ENCODE assay signal across 9 mouse cellular contexts in genomic region chr1:80180128-80180527, GRCm38 (mm10). TPM values are rescaled to one million over a fixed set of nuclear protein-coding genes. Genes with fewer than 3 reads are reported as not detected.
A peak's percentile ranks its signal among the peaks of the same experiment; 100 is the strongest.
DNase-seq lines count a peak whose midpoint lies in the region; ATAC-seq lines count a peak whose summit lies in the region.
"Had no signal": no experiment of that assay in that cellular context is flagged by ENCODE, and none has a peak within 500 bp of the region (broad histone marks: within the 10 kb centered on the region; RNA-seq: fewer than 3 reads in every experiment).

No protein-coding gene starts in this region.

- no peaks in the 10 kb centered on the region for H3K27me3 ChIP-seq in hindbrain, embryonic 10.5 days (ENCODE audit: insufficient read depth, poor library complexity, severe bottlenecking)
- H3K27me3 ChIP-seq in hindbrain, embryonic 12.5 days, result no peaks in the 10 kb centered on the region
- H3K27me3 ChIP-seq: embryonic facial prominence, embryonic 12.5 days had no signal

- H3K4me1 ChIP-seq in hindbrain, embryonic 10.5 days (replicated peaks), result no peaks in the 10 kb centered on the region
- no peaks in the 10 kb centered on the region for H3K4me1 ChIP-seq in hindbrain, embryonic 12.5 days
- H3K4me1 ChIP-seq: embryonic facial prominence, embryonic 12.5 days had no signal

- H3K27ac ChIP-seq in hindbrain, embryonic 10.5 days, result no peak overlapping the region
- no peak overlapping the region for H3K27ac ChIP-seq in hindbrain, embryonic 12.5 days
- H3K27ac ChIP-seq: embryonic facial prominence, embryonic 12.5 days had no signal

- H3K36me3 ChIP-seq in hindbrain, embryonic 10.5 days, result no peaks in the 10 kb centered on the region
- H3K36me3 ChIP-seq in hindbrain, embryonic 12.5 days, result no peaks in the 10 kb centered on the region
- H3K36me3 ChIP-seq: embryonic facial prominence, embryonic 12.5 days had no signal

- H3K4me3 ChIP-seq in hindbrain, embryonic 10.5 days, result no peak overlapping the region
- no peak overlapping the region for H3K4me3 ChIP-seq in hindbrain, embryonic 12.5 days
- H3K4me3 ChIP-seq: embryonic facial prominence, embryonic 12.5 days had no signal

- no peak overlapping the region for H3K4me2 ChIP-seq in hindbrain, embryonic 12.5 days (replicated peaks)
- H3K4me2 ChIP-seq: embryonic facial prominence, embryonic 12.5 days had no signal

- no peak overlapping the region for H3K9ac ChIP-seq in hindbrain, embryonic 12.5 days
- H3K9ac ChIP-seq: embryonic facial prominence, embryonic 12.5 days had no signal

- DNase-seq in hindbrain, embryonic 10.5 days (ENCODE audit: low spot score), result peak; percentile 20
- DNase-seq in right cerebral cortex, postnatal 4 days, result peak; percentile 60
- DNase-seq in right cerebral cortex, postnatal 25 days, result no peak
- peak; percentile 45 for DNase-seq in embryo, embryonic 10 days (ENCODE audit: low spot score)
- no peak for DNase-seq in B cell, adult 2 months

- H3K9me3 ChIP-seq in hindbrain, embryonic 10.5 days, result no peaks in the 10 kb centered on the region
- H3K9me3 ChIP-seq in hindbrain, embryonic 12.5 days (replicated peaks), result no peaks in the 10 kb centered on the region
- H3K9me3 ChIP-seq: embryonic facial prominence, embryonic 12.5 days had no signal

- WGBS in hindbrain, embryonic 10.5 days, result 61% methylated on average over 7 of the region's 7 CpGs
- WGBS in hindbrain, embryonic 12.5 days, result 62% methylated on average over 7 of the region's 7 CpGs

- ATAC-seq in hindbrain, embryonic 12.5 days (ENCODE audit: low FRiP score), result no peak
- ATAC-seq in megakaryocyte progenitor cell, adult 5-6 weeks (replicated peaks; ENCODE audit: poor library complexity), result peak; percentile 75
- ATAC-seq in monocyte, adult 5-6 weeks (replicated peaks; ENCODE audit: insufficient number of reproducible peaks, low FRiP score, low TSS enrichment, poor library complexity, severe bottlenecking), result no peak

RNA-seq across cellular contexts. Expression of gene Fam124b, which starts 38.1 kb away (rescaled TPM):
- polyA plus RNA-seq in hindbrain, embryonic 10.5 days (2016; fragmentation: Nextera tagmentation; extraction: Ambion mirVana), result 0.17 and 0.27 TPM in 2 replicates
- 0.67 and 0.89 TPM in 2 replicates for polyA plus RNA-seq in hindbrain, embryonic 12.5 days (2016; fragmentation: Nextera tagmentation; extraction: Ambion mirVana)
- total RNA-seq in megakaryocyte progenitor cell, adult 5-6 weeks (2015), result not detected in 2 replicates
- total RNA-seq in megakaryocyte progenitor cell, adult 5-6 weeks (2017), result not detected in 2 replicates
- 0.53 to 1.2 TPM in 2 of 3 replicates, not detected in the other for total RNA-seq in monocyte, adult 5-6 weeks (2017)

Comparison
In these comparisons a context has a peak if more than half of its experiments do, and no peak if none do; other contexts are left out.
1. DNase-seq: peak in hindbrain, embryonic 10.5 days (single experiment), right cerebral cortex, postnatal 4 days (single experiment) and embryo, embryonic 10 days (single experiment); none in right cerebral cortex, postnatal 25 days (single experiment) and B cell, adult 2 months (0 of 2).